Mouse (Mus musculus): ENCODE results near the gene Slit2.
"Not testable (repeated sequence)": the region's sequence is repeated elsewhere in the genome, so short reads cannot be mapped to it uniquely, and the experiment has no call there.

DNA sequence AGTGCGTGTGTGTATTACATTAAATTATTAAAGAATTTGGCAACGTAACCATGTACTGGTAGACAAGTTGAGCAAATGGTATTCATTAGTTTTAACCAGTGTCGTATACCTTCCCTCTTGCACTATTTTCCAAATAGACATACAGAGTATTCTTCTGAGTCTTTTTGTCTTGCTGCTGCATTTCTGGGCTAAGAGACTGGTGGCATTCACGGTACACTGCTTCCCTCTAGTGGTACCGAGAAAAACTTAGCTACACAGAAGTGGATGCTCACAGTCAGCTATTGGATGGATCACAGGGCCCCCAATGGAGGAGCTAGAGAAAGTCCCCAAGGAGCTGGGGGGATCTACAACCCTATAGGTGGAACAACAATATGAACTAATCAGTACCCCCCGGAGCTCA is 257.8 kb downstream of the Slit2 start:
- not testable (repeated sequence) for TF ChIP-seq POLR2A (IDR thresholded peaks at IDR 0.05; ENCODE audit: borderline replicate concordance, extremely low read depth, low read depth, low read length); CTCF (IDR thresholded peaks at IDR 0.05; ENCODE audit: insufficient read depth, low read length)
